Mouse (Mus musculus): ENCODE measurements around the gene Glce. TPM values are rescaled to one million over a fixed set of nuclear protein-coding genes. Genes with fewer than 3 reads are reported as not detected.

Gene Glce
- polyA plus RNA-seq, 1 experiment from 2014 or later, result 17.3 TPM

- no peak for ATAC-seq (ENCODE audit: low read depth)
- H3K9me3 ChIP-seq, result no peaks in the 10 kb centered on the region
- H3K4me1 ChIP-seq (replicated peaks), result peaks cover 23% of the 10 kb centered on the region
- H3K27ac ChIP-seq (replicated peaks), result no peak overlapping the region
- WGBS, result 84% methylated on average over 7 of the region's 7 CpGs
- H3K27me3 ChIP-seq, result no peaks in the 10 kb centered on the region
- no peaks in the 10 kb centered on the region for H3K36me3 ChIP-seq
- H3K9ac ChIP-seq, result no peak overlapping the region
- H3K4me3 ChIP-seq, result no peak overlapping the region
- no peak overlapping the region for H3K4me2 ChIP-seq
Observed at GRCm38 (mm10) chr9:62153263-62153662, 30.8 kb upstream of the Glce start.

GRCm38 (mm10) chr9:62152506-62152905 lies 30.1 kb upstream of the Glce start:
- 93% methylated on average over 2 of the region's 2 CpGs for WGBS
- no peaks in the 10 kb centered on the region for H3K9me3 ChIP-seq
- ATAC-seq (ENCODE audit: low read depth), result no peak

DNA sequence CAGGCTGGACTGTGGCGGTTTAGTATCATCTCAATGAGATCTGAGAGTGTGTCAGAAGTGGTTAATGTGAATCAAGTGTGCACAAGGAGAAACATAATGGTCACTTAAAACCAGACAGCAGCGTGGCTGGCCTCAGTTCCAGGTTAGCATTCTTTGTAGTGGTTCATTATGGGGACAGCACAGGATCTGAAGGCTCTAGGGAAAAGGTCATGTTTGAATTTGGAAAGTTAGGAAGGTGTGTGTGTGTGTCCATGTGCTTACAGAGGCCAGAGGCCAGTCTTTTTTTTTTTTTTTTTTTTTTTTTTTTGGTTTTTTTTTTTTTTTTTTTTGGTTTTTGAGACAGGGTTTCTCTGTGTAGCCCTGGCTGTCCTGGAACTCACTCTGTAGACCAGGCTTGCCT lies 22.7 kb upstream of the Glce start:
- no peak for ATAC-seq (ENCODE audit: low read depth)
- Histone ChIP-seq H3K4me3 (no peak overlapping the region), H3K4me1 (replicated peaks) (peaks cover 18% of the 10 kb centered on the region; the same call in 1 of the 2 replicates), H3K27me3 (peaks cover 4% of the 10 kb centered on the region; the same call in 1 of the 2 replicates), H3K36me3 (no peaks in the 10 kb centered on the region), H3K9ac (no peak overlapping the region), H3K9me3 (no peaks in the 10 kb centered on the region), H3K4me2 (no peak overlapping the region), H3K27ac (replicated peaks) (no peak overlapping the region)
- WGBS, result 80% methylated on average over 2 of the region's 2 CpGs

More at GRCm38 (mm10) chr9:62152506-62152905, 30.1 kb upstream of the Glce start:
- peaks cover 23% of the 10 kb centered on the region for H3K4me1 ChIP-seq (replicated peaks)
- no peak overlapping the region for H3K4me2 ChIP-seq
- H3K9ac ChIP-seq, result no peak overlapping the region
- no peaks in the 10 kb centered on the region for H3K36me3 ChIP-seq
- no peaks in the 10 kb centered on the region for H3K27me3 ChIP-seq
- H3K27ac ChIP-seq (replicated peaks), result no peak overlapping the region
- H3K4me3 ChIP-seq, result no peak overlapping the region

- no peak overlapping the region for H3K4me2 ChIP-seq
- H3K9ac ChIP-seq, result no peak overlapping the region
- H3K27ac ChIP-seq (replicated peaks), result no peak overlapping the region
- H3K9me3 ChIP-seq, result no peaks in the 10 kb centered on the region
- H3K4me3 ChIP-seq, result no peak overlapping the region
- H3K27me3 ChIP-seq, result peaks cover 4% of the 10 kb centered on the region; the same call in 1 of the 2 replicates
- 63% methylated on average over 7 of the region's 7 CpGs for WGBS
- ATAC-seq (ENCODE audit: low read depth), result no peak
- H3K4me1 ChIP-seq (replicated peaks), result peaks cover 26% of the 10 kb centered on the region
- no peaks in the 10 kb centered on the region for H3K36me3 ChIP-seq
Observed at GRCm38 (mm10) chr9:62143428-62143827, 21.0 kb upstream of the Glce start.

DNA sequence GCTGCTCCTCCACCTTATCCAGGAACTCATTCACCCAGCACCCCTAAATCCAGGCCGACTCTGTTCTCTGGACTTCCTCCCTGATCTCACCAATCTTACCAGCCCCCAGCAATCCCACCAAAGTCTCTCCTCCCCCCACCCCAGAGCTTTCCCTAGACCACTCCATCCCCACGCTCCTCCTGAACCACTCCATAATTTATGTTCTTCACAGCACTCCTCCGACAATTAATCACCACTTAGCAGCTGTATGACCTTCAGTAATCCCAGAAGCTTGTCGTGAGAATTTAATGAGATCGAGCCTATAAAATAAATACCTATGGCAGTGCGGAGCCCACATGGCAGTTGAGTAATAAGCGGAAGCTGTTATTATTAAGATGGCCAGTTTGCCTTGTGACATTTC lies 16.6 kb upstream of the Glce start:
- H3K4me1 ChIP-seq (replicated peaks), result peaks cover 50% of the 10 kb centered on the region
- WGBS, result 29% methylated on average over 7 of the region's 7 CpGs
- no peaks in the 10 kb centered on the region for H3K36me3 ChIP-seq
- no peaks in the 10 kb centered on the region for H3K27me3 ChIP-seq
- no peak overlapping the region for H3K4me3 ChIP-seq
- ATAC-seq (ENCODE audit: low read depth), result peak; percentile 74
- H3K9ac ChIP-seq, result no peak overlapping the region
- no peaks in the 10 kb centered on the region for H3K9me3 ChIP-seq
- no peak overlapping the region for H3K4me2 ChIP-seq
- peak overlapping the region; percentile 39 for H3K27ac ChIP-seq (replicated peaks)

DNA sequence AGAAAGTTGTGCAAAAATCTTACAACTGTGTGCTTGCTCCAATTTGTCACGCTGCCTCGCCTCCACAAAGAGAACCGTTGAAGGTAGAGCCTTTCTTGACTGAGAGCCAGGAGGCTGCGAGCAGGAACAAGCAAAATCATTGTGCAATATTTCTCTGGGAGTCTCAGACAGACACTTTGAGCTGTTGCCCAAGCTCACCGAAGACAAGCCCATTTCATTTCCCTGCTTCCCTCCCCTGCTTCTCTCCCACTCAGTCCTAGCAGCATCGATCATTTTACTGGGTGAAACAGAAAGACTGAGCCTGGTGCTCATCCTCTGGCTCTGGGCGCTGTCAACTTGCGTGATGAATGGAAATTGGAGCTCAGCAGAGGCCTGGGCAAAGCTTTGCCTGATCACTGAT lies 14.8 kb upstream of the Glce start:
- H3K4me2 ChIP-seq, result peak overlapping the region; percentile 31; the same call in 1 of the 2 replicates
- peak; percentile 60; the same call in 1 of the 2 replicates for ATAC-seq (ENCODE audit: low read depth)
- peaks cover 37% of the 10 kb centered on the region for H3K4me1 ChIP-seq (replicated peaks)
- no peaks in the 10 kb centered on the region for H3K27me3 ChIP-seq
- 0 out of 2 replicates have a peak overlapping the region, but pooled peaks have one; percentile 12 for H3K9ac ChIP-seq
- H3K9me3 ChIP-seq, result no peaks in the 10 kb centered on the region
- peak overlapping the region; percentile 86 for H3K27ac ChIP-seq (replicated peaks)
- H3K36me3 ChIP-seq, result no peaks in the 10 kb centered on the region
- WGBS, result 21% methylated on average over 8 of the region's 8 CpGs
- H3K4me3 ChIP-seq, result no peak overlapping the region

DNA sequence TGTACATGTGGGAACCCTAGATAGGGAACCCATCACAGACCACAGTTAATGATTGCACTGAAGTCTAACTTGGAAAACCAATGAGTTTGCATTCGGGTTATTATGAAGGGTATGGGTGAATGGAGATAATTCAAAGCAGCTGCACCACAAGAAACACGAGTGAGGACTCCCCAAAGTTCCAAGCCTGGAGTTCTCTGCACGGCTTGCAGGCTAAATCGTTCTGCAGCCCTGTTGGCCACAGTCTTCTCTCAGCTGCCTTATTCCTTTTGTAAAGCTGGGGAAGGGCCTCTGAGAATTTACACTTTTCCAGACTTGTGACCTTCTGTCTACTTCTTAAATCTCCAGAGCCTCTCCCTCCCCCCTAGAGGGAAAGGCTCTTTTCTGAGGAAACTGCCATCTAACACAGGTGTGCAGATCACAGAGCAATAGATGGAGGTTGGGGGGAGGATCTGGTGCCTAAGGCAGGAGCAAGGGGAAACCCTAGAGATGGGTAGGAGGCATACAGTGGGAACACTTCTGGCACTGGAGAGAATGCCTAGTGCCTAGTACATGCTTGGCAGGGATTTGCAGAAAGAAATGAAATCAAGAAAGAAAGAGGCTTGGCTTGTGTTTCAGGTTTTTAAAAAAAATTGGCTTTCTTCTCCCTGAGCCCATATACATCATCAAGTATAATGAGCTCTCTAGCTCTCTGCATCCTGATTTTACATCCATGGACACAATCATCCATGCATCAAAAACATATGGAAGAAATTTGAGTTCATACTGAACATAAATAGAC lies 9.7 kb upstream of the Glce start:
- 81% methylated on average over 4 of the region's 4 CpGs for whole genome bisulfite sequencing

GRCm38 (mm10) chr9:62130746-62131145 lies 8.3 kb upstream of the Glce start:
- 89% methylated on average over 5 of the region's 5 CpGs for WGBS
- Histone ChIP-seq H3K27ac (replicated peaks) (no peak overlapping the region), H3K4me3 (no peak overlapping the region), H3K9ac (no peak overlapping the region), H3K36me3 (no peaks in the 10 kb centered on the region), H3K9me3 (no peaks in the 10 kb centered on the region), H3K4me2 (no peak overlapping the region), H3K27me3 (no peaks in the 10 kb centered on the region), H3K4me1 (replicated peaks) (no peaks in the 10 kb centered on the region)
- no peak for ATAC-seq (ENCODE audit: low read depth)

More for the DNA sequence above, 9.7 kb upstream of the Glce start:
- Histone ChIP-seq H3K4me1 (replicated peaks) (peaks cover 12% of the 10 kb centered on the region), H3K27ac (replicated peaks) (no peak overlapping the region), H3K9ac (no peak overlapping the region), H3K4me3 (no peak overlapping the region), H3K4me2 (no peak overlapping the region), H3K36me3 (no peaks in the 10 kb centered on the region), H3K27me3 (no peaks in the 10 kb centered on the region), H3K9me3 (no peaks in the 10 kb centered on the region)
- ATAC-seq (ENCODE audit: low read depth), result no peak

GRCm38 (mm10) chr9:62128056-62128455 lies 5.6 kb upstream of the Glce start:
- 95% methylated on average over 2 of the region's 2 CpGs for WGBS
- H3K9ac ChIP-seq, result no peak overlapping the region
- no peaks in the 10 kb centered on the region for H3K9me3 ChIP-seq
- peaks cover 6% of the 10 kb centered on the region; the same call in 1 of the 2 replicates for H3K4me1 ChIP-seq (replicated peaks)
- no peaks in the 10 kb centered on the region for H3K36me3 ChIP-seq
- ATAC-seq (ENCODE audit: low read depth), result no peak
- H3K4me2 ChIP-seq, result no peak overlapping the region
- H3K27ac ChIP-seq (replicated peaks), result no peak overlapping the region
- H3K27me3 ChIP-seq, result no peaks in the 10 kb centered on the region
- H3K4me3 ChIP-seq, result no peak overlapping the region

GRCm38 (mm10) chr9:62125986-62126575 lies 3.6 kb upstream of the Glce start:
- H3K4me3 ChIP-seq, result no peak overlapping the region
- no peaks in the 10 kb centered on the region for H3K36me3 ChIP-seq
- no peak overlapping the region for H3K27ac ChIP-seq (replicated peaks)
- no peak for ATAC-seq (ENCODE audit: low read depth)
- 82% methylated on average over 5 of the region's 5 CpGs for WGBS
- H3K27me3 ChIP-seq, result no peaks in the 10 kb centered on the region
- no peak overlapping the region for H3K9ac ChIP-seq
- peaks cover 10% of the 10 kb centered on the region for H3K4me1 ChIP-seq (replicated peaks)
- no peak overlapping the region for H3K4me2 ChIP-seq
- no peaks in the 10 kb centered on the region for H3K9me3 ChIP-seq

- no peaks in the 10 kb centered on the region for H3K9me3 ChIP-seq
- H3K27me3 ChIP-seq, result no peaks in the 10 kb centered on the region
- H3K36me3 ChIP-seq, result no peaks in the 10 kb centered on the region
- no peak overlapping the region for H3K4me3 ChIP-seq
- 83% methylated on average over 1 of the region's 1 CpGs for WGBS
- H3K4me2 ChIP-seq, result no peak overlapping the region
- H3K27ac ChIP-seq (replicated peaks), result no peak overlapping the region
- ATAC-seq (ENCODE audit: low read depth), result no peak
- peaks cover 20% of the 10 kb centered on the region for H3K4me1 ChIP-seq (replicated peaks)
- no peak overlapping the region for H3K9ac ChIP-seq
Observed at GRCm38 (mm10) chr9:62124266-62124665, 1.8 kb upstream of the Glce start.

- 69% methylated on average over 3 of the region's 3 CpGs for WGBS
- peak overlapping the region; percentile 46; the same call in 1 of the 2 replicates for H3K27ac ChIP-seq (replicated peaks)
- no peaks in the 10 kb centered on the region for H3K27me3 ChIP-seq
- no peaks in the 10 kb centered on the region for H3K36me3 ChIP-seq
- H3K9ac ChIP-seq, result peak overlapping the region; percentile 66
- no peak for ATAC-seq (ENCODE audit: low read depth)
- H3K9me3 ChIP-seq, result no peaks in the 10 kb centered on the region
- peak overlapping the region; percentile 90 for H3K4me3 ChIP-seq
- peaks cover 25% of the 10 kb centered on the region for H3K4me1 ChIP-seq (replicated peaks)
- peak overlapping the region; percentile 60 for H3K4me2 ChIP-seq
Observed at GRCm38 (mm10) chr9:62123496-62123895, 1.0 kb upstream of the Glce start.
